19 mouse cellular contexts compared by ENCODE assay signal in genomic region chr17:30518431-30519171, GRCm38 (mm10). TPM values are rescaled to one million over a fixed set of nuclear protein-coding genes. Genes with fewer than 3 reads are reported as not detected.
DNase-seq lines count a peak whose midpoint lies in the region; ATAC-seq and TF ChIP-seq lines count a peak whose summit lies in the region.
"Had no signal": no experiment of that assay in that cellular context is flagged by ENCODE, and none has a peak within 500 bp of the region (broad histone marks: within the 10 kb centered on the region; RNA-seq: fewer than 3 reads in every experiment).

No protein-coding gene starts in this region.

- no peak for TF ChIP-seq CTCF in midbrain, postnatal 0 days (IDR thresholded peaks at IDR 0.05)

- H3K4me1 ChIP-seq in heart, embryonic 10.5 days = peaks cover 11% of the 10 kb centered on the region
- 0 out of 2 replicates have a peak, but pooled peaks cover 1% of the 10 kb centered on the region for H3K4me1 ChIP-seq in heart, embryonic 11.5 days (ENCODE audit: control insufficient read depth, insufficient read depth, low read length)
- 0 out of 2 replicates have a peak, but pooled peaks cover 3% of the 10 kb centered on the region for H3K4me1 ChIP-seq in midbrain, postnatal 0 days (ENCODE audit: insufficient read depth, low read length)
- H3K4me1 ChIP-seq: midbrain, embryonic 13.5 days had no signal

- H3K27me3 ChIP-seq in heart, embryonic 10.5 days (ENCODE audit: insufficient read depth, poor library complexity, severe bottlenecking) = no peaks in the 10 kb centered on the region
- no peaks in the 10 kb centered on the region for H3K27me3 ChIP-seq in heart, embryonic 11.5 days (ENCODE audit: control insufficient read depth, insufficient read depth, low read length)
- H3K27me3 ChIP-seq in midbrain, postnatal 0 days (ENCODE audit: insufficient read depth, low read length) = no peaks in the 10 kb centered on the region
- H3K27me3 ChIP-seq: embryonic facial prominence, embryonic 13.5 days; midbrain, embryonic 13.5 days had no signal

- H3K9ac ChIP-seq in heart, embryonic 11.5 days (ENCODE audit: low read depth, low read length) = no peak overlapping the region
- H3K9ac ChIP-seq in midbrain, postnatal 0 days (replicated peaks; ENCODE audit: low read length, poor library complexity, severe bottlenecking) = no peak overlapping the region
- H3K9ac ChIP-seq: embryonic facial prominence, embryonic 13.5 days; forebrain, postnatal 0 days; hindbrain, embryonic 14.5 days; midbrain, embryonic 13.5 days had no signal

- no peak for ATAC-seq in heart, embryonic 11.5 days (replicated peaks; ENCODE audit: insufficient number of reproducible peaks, low FRiP score, low TSS enrichment)
- ATAC-seq in megakaryocyte-erythroid progenitor cell, adult 5-6 weeks (replicated peaks; ENCODE audit: low FRiP score, low TSS enrichment, poor library complexity, severe bottlenecking) = 0 out of 2 replicates have a peak, but pooled peaks have one; percentile 37
- no peak for ATAC-seq in midbrain, postnatal 0 days (ENCODE audit: low FRiP score)
- ATAC-seq: forebrain, postnatal 0 days; intestine, embryonic 16.5 days; midbrain, embryonic 13.5 days had no signal

- H3K36me3 ChIP-seq in heart, embryonic 10.5 days = peaks cover 24% of the 10 kb centered on the region
- peaks cover 6% of the 10 kb centered on the region; the same call in 1 of the 2 replicates for H3K36me3 ChIP-seq in heart, embryonic 11.5 days (ENCODE audit: control insufficient read depth, insufficient read depth, low read length)
- peaks cover 4% of the 10 kb centered on the region; the same call in 1 of the 2 replicates for H3K36me3 ChIP-seq in midbrain, postnatal 0 days (ENCODE audit: insufficient read depth, low read length)

- no peak overlapping the region for H3K4me2 ChIP-seq in heart, embryonic 11.5 days
- H3K4me2 ChIP-seq in midbrain, postnatal 0 days (ENCODE audit: low read depth, low read length, poor library complexity, severe bottlenecking) = no peak overlapping the region
- H3K4me2 ChIP-seq: embryonic facial prominence, embryonic 13.5 days; hindbrain, embryonic 14.5 days; midbrain, embryonic 13.5 days had no signal

- DNase-seq in heart, embryonic 10.5 days (ENCODE audit: low spot score) = peak; percentile 20
- DNase-seq in 416B (ENCODE audit: low read depth) = peak; percentile 92
- peak; percentile 44 for DNase-seq in c-Kit-positive CD71-negative TER-119-negative erythroid progenitor cells, embryonic 14.5 days (ENCODE audit: low read depth)
- DNase-seq in testis, postnatal 10 days (ENCODE audit: low spot score) = no peak
- DNase-seq in midbrain, postnatal 0 days (ENCODE audit: low spot score) = no peak
- DNase-seq in cerebellum, adult 11-12 months = no peak
- DNase-seq: adrenal gland, adult 8-10 months; cerebellum, adult 8-10 months; forebrain, postnatal 0 days; gastrocnemius, adult 2 months; heart, adult 18-20 months; lung, postnatal 36 days; right cerebral cortex, postnatal 25 days had no signal

- WGBS in heart, embryonic 10.5 days = 76% methylated on average over 8 of the region's 8 CpGs
- WGBS in heart, embryonic 11.5 days (ENCODE audit: insufficient replicate concordance) = 77% methylated on average over 8 of the region's 8 CpGs
- 77% methylated on average over 8 of the region's 8 CpGs for WGBS in midbrain, postnatal 0 days

- H3K9me3 ChIP-seq in heart, embryonic 10.5 days = no peaks in the 10 kb centered on the region
- no peaks in the 10 kb centered on the region for H3K9me3 ChIP-seq in heart, embryonic 11.5 days (replicated peaks; ENCODE audit: control insufficient read depth, low read length)
- H3K9me3 ChIP-seq in midbrain, postnatal 0 days (ENCODE audit: low read length) = no peaks in the 10 kb centered on the region
- H3K9me3 ChIP-seq: embryonic facial prominence, embryonic 13.5 days; midbrain, embryonic 13.5 days had no signal

- no peak overlapping the region for H3K4me3 ChIP-seq in heart, embryonic 10.5 days
- H3K4me3 ChIP-seq in heart, embryonic 11.5 days (ENCODE audit: low read depth, low read length) = no peak overlapping the region
- no peak overlapping the region for H3K4me3 ChIP-seq in midbrain, postnatal 0 days (ENCODE audit: low read depth, low read length)
- H3K4me3 ChIP-seq: embryonic facial prominence, embryonic 13.5 days; gastrocnemius, adult 2 months; midbrain, embryonic 13.5 days had no signal

- no peak overlapping the region for H3K27ac ChIP-seq in heart, embryonic 10.5 days
- no peak overlapping the region for H3K27ac ChIP-seq in heart, embryonic 11.5 days (ENCODE audit: low read depth, low read length)
- no peak overlapping the region for H3K27ac ChIP-seq in midbrain, postnatal 0 days (ENCODE audit: low read depth, low read length)
- H3K27ac ChIP-seq: embryonic facial prominence, embryonic 13.5 days; gastrocnemius, adult 2 months; hindbrain, embryonic 14.5 days; midbrain, embryonic 13.5 days had no signal

RNA-seq across cellular contexts. Expression of gene Btbd9, which starts 57.7 kb away (rescaled TPM):
- 47.7 and 59.8 TPM in 2 replicates for polyA plus RNA-seq in heart, embryonic 10.5 days (2016; fragmentation: Nextera tagmentation; extraction: Ambion mirVana)
- polyA plus RNA-seq in heart, embryonic 11.5 days (2014; fragmentation: Nextera tagmentation; extraction: Ambion mirVana) = 32.8 and 41.9 TPM in 2 replicates
- total RNA-seq in megakaryocyte-erythroid progenitor cell, adult 5-6 weeks (2014; fragmentation: Nextera tagmentation) = 19.8 and 34.0 TPM in 2 replicates
- 8.5 and 22.3 TPM in 2 replicates for total RNA-seq in megakaryocyte-erythroid progenitor cell, adult 5-6 weeks (2017)
- total RNA-seq in midbrain, postnatal 0 days (2014; rRNA removed) = 81.0 and 85.5 TPM in 2 replicates
- polyA plus RNA-seq in midbrain, postnatal 0 days (2015; fragmentation: Nextera tagmentation; extraction: Ambion mirVana) = 138 TPM in 2 replicates

Comparison
In these comparisons a context has a peak if more than half of its experiments do, and no peak if none do; other contexts are left out.
1. DNase-seq: peak in heart, embryonic 10.5 days (single experiment), 416B (single experiment) and c-Kit-positive CD71-negative TER-119-negative erythroid progenitor cells, embryonic 14.5 days (single experiment); none in testis, postnatal 10 days (single experiment), midbrain, postnatal 0 days (single experiment) and cerebellum, adult 11-12 months (single experiment).